Mouse (Mus musculus): ENCODE measurements around the gene Vps45. TPM values are rescaled to one million over a fixed set of nuclear protein-coding genes. Genes with fewer than 3 reads are reported as not detected.

Vps45 gene
- polyA plus RNA-seq (2014; fragmentation: Illumina TruSeq; extraction: RNeasy Lipid Tissue Mini Kit (QIAGEN cat#74804); ENCODE audit: low replicate concordance), result 43.1 TPM

DNA sequence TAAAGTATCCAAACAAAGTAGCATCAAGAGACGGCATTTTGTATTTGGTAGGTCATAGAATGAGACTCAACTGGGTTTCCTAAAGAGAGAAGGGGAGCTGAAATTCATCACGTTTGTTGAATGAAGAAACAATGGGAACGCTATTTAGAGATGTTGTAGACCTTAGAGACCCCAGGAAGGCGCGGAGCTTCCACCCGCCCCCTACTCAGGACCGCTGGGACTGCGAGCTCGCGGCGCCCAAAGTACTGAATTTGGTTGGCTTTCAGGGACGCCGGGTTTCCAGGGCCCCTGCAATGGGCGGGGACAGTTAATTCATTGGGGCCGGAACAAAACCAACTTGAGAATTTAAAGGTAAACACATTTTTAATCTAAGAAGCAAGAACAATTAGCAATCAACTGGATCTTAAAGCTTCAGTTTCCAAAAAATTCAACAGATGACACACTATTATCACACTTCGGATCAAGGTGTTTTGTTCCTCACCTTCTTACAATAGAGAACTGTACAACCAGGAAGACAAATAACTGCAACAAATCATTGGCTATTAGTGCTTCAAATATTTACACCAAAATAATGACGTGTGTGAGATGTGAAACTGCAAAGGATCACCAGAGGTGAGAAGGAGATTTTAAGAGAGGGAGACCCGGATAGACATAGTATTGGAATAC lies at the start of gene Vps45:
Gene Vps45 (minus strand): TSS at position 236 of the 666 bp plus-strand sequence.

DNA sequence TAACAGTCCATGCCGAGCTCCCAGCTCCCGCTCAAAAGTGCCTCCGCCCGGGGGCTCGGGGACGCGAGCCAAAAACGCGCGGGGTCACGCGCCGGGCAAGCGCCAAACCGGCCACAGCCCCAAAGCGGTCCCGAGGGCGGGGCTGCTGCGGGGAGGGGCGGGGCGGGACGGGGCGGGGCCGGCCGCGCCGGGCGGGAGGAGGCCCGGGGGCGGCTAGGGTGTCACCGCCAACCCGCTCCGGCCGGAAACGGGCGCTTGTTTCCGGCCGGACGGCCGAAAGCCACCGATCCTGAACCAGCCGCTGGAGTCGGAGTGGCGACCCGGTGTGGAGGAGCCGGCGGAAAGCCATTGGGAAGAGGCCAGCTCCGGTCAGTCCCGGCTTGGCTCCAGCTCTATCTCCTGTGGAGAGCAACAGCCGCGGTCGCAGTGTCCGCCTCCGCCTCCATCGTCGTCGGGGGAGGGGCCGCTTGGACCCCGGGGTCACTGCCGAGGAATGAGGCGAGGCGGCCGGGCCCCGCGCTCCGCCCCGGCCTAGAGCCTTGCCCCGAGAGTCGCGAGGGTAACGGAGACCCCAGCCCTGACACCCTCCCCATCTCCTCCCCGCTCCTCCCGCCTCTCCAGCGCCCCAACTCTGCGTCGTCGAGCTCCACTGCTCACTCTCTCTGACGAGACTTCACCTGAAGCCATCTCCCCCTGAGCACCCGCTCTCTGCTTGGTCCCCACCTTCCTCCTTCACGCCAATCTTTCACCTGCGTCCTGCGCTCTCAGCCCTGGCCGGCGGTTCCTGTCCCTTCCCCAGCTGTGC lies 46.2 kb upstream of the Vps45 start, which contains the start of gene Otud7b:
Gene Otud7b (plus strand): TSS at position 267 of the 805 bp plus-strand sequence.

DNA sequence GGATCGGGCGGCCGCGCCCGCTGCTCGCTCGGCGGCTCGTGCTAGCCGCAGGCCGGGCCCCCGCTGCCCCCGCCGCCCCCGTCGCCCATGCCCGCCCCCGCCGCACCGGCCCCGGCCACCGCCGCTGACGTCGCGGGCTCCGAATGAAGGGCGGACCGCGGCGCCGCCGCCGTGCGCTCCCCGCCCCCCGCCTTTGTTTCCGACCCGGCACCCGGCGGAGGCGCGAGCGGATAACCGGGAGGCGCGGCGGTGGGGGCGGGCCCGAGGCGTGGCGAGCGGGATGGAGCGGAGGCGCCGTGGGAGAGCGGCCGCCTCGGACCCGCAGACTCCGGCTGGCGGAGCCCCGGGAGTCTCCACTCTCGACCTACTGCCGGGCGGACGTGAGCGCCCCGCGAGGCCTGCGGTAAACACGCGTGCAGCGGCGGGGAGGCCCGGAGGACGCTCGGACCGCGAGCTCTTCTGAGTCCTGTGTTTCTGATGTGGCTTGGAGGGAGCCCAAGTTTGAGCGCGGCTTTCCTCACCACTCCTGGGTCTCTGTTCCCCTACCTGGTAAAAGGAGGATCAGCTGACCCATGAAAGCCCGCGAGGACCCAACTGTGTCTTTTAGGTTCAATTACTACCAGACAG lies 62.4 kb downstream of the Vps45 start, which contains the start of gene Plekho1:
Gene Plekho1 (minus strand): TSS at position 200 of the 627 bp plus-strand sequence.

Other genes starting within 250 kb of the Vps45 start
- gene Rprd2, start 239.6 kb downstream of the Vps45 start, polyA plus RNA-seq (2014; fragmentation: Illumina TruSeq; extraction: RNeasy Lipid Tissue Mini Kit (QIAGEN cat#74804); ENCODE audit: low replicate concordance), result 36.2 TPM
- 28.4 TPM for gene Prpf3, start 202.6 kb downstream of the Vps45 start, polyA plus RNA-seq (2014; fragmentation: Illumina TruSeq; extraction: RNeasy Lipid Tissue Mini Kit (QIAGEN cat#74804); ENCODE audit: low replicate concordance)
- gene Mrps21, start 186.9 kb downstream of the Vps45 start, polyA plus RNA-seq (2014; fragmentation: Illumina TruSeq; extraction: RNeasy Lipid Tissue Mini Kit (QIAGEN cat#74804); ENCODE audit: low replicate concordance), result 2.5 TPM
- not detected for gene Ciart, start 176.2 kb downstream of the Vps45 start, polyA plus RNA-seq (2014; fragmentation: Illumina TruSeq; extraction: RNeasy Lipid Tissue Mini Kit (QIAGEN cat#74804); ENCODE audit: low replicate concordance)
- gene BC028528, start 166.5 kb downstream of the Vps45 start, polyA plus RNA-seq (2014; fragmentation: Illumina TruSeq; extraction: RNeasy Lipid Tissue Mini Kit (QIAGEN cat#74804); ENCODE audit: low replicate concordance), result 26.2 TPM
- 31.0 TPM for gene Aph1a, start 164.5 kb downstream of the Vps45 start, polyA plus RNA-seq (2014; fragmentation: Illumina TruSeq; extraction: RNeasy Lipid Tissue Mini Kit (QIAGEN cat#74804); ENCODE audit: low replicate concordance)
- gene Car14, start 153.8 kb downstream of the Vps45 start, polyA plus RNA-seq (2014; fragmentation: Illumina TruSeq; extraction: RNeasy Lipid Tissue Mini Kit (QIAGEN cat#74804); ENCODE audit: low replicate concordance), result 1.6 TPM
- gene Anp32e, start 129.2 kb downstream of the Vps45 start, polyA plus RNA-seq (2014; fragmentation: Illumina TruSeq; extraction: RNeasy Lipid Tissue Mini Kit (QIAGEN cat#74804); ENCODE audit: low replicate concordance), result 107 TPM
- gene Plekho1, start 62.5 kb downstream of the Vps45 start, polyA plus RNA-seq (2014; fragmentation: Illumina TruSeq; extraction: RNeasy Lipid Tissue Mini Kit (QIAGEN cat#74804); ENCODE audit: low replicate concordance), result 2.0 TPM
- gene Otud7b, start 46.1 kb upstream of the Vps45 start, polyA plus RNA-seq (2014; fragmentation: Illumina TruSeq; extraction: RNeasy Lipid Tissue Mini Kit (QIAGEN cat#74804); ENCODE audit: low replicate concordance), result 18.3 TPM
- gene Mtmr11, start 103.5 kb upstream of the Vps45 start, polyA plus RNA-seq (2014; fragmentation: Illumina TruSeq; extraction: RNeasy Lipid Tissue Mini Kit (QIAGEN cat#74804); ENCODE audit: low replicate concordance), result 8.0 TPM
- 9.9 TPM for gene Sf3b4, start 113.9 kb upstream of the Vps45 start, polyA plus RNA-seq (2014; fragmentation: Illumina TruSeq; extraction: RNeasy Lipid Tissue Mini Kit (QIAGEN cat#74804); ENCODE audit: low replicate concordance)
- gene Sv2a, start 122.7 kb upstream of the Vps45 start, polyA plus RNA-seq (2014; fragmentation: Illumina TruSeq; extraction: RNeasy Lipid Tissue Mini Kit (QIAGEN cat#74804); ENCODE audit: low replicate concordance), result 0.11 TPM
- gene Bola1, start 161.2 kb upstream of the Vps45 start, polyA plus RNA-seq (2014; fragmentation: Illumina TruSeq; extraction: RNeasy Lipid Tissue Mini Kit (QIAGEN cat#74804); ENCODE audit: low replicate concordance), result 1.8 TPM
- gene Hist2h2ab, start 161.4 kb upstream of the Vps45 start, polyA plus RNA-seq (2014; fragmentation: Illumina TruSeq; extraction: RNeasy Lipid Tissue Mini Kit (QIAGEN cat#74804); ENCODE audit: low replicate concordance), result not detected
- gene Hist2h2ac, start 162.4 kb upstream of the Vps45 start, polyA plus RNA-seq (2014; fragmentation: Illumina TruSeq; extraction: RNeasy Lipid Tissue Mini Kit (QIAGEN cat#74804); ENCODE audit: low replicate concordance), result not detected
- 9.9 TPM for gene Hist2h2be, start 162.7 kb upstream of the Vps45 start, polyA plus RNA-seq (2014; fragmentation: Illumina TruSeq; extraction: RNeasy Lipid Tissue Mini Kit (QIAGEN cat#74804); ENCODE audit: low replicate concordance)
- 1.3 TPM for gene Hist2h3c2, start 180.7 kb upstream of the Vps45 start, polyA plus RNA-seq (2014; fragmentation: Illumina TruSeq; extraction: RNeasy Lipid Tissue Mini Kit (QIAGEN cat#74804); ENCODE audit: low replicate concordance)
- not detected for gene Hist2h2aa2, start 181.8 kb upstream of the Vps45 start, polyA plus RNA-seq (2014; fragmentation: Illumina TruSeq; extraction: RNeasy Lipid Tissue Mini Kit (QIAGEN cat#74804); ENCODE audit: low replicate concordance)
- gene Hist2h2aa1, start 187.0 kb upstream of the Vps45 start, polyA plus RNA-seq (2014; fragmentation: Illumina TruSeq; extraction: RNeasy Lipid Tissue Mini Kit (QIAGEN cat#74804); ENCODE audit: low replicate concordance), result not detected
- gene Hist2h3c1, start 188.2 kb upstream of the Vps45 start, polyA plus RNA-seq (2014; fragmentation: Illumina TruSeq; extraction: RNeasy Lipid Tissue Mini Kit (QIAGEN cat#74804); ENCODE audit: low replicate concordance), result 23.6 TPM
- gene Hist2h4, start 204.8 kb upstream of the Vps45 start, polyA plus RNA-seq (2014; fragmentation: Illumina TruSeq; extraction: RNeasy Lipid Tissue Mini Kit (QIAGEN cat#74804); ENCODE audit: low replicate concordance), result not detected
- not detected for gene Hist2h3b, start 210.2 kb upstream of the Vps45 start, polyA plus RNA-seq (2014; fragmentation: Illumina TruSeq; extraction: RNeasy Lipid Tissue Mini Kit (QIAGEN cat#74804); ENCODE audit: low replicate concordance)
- not detected for gene Hist2h2bb, start 211.3 kb upstream of the Vps45 start, polyA plus RNA-seq (2014; fragmentation: Illumina TruSeq; extraction: RNeasy Lipid Tissue Mini Kit (QIAGEN cat#74804); ENCODE audit: low replicate concordance)
- gene Fcgr1, start 235.5 kb upstream of the Vps45 start, polyA plus RNA-seq (2014; fragmentation: Illumina TruSeq; extraction: RNeasy Lipid Tissue Mini Kit (QIAGEN cat#74804); ENCODE audit: low replicate concordance), result 1.2 TPM